Mouse (Mus musculus): ENCODE measurements around the gene Ptprr. TPM values are rescaled to one million over a fixed set of nuclear protein-coding genes. Genes with fewer than 3 reads are reported as not detected.

Gene Ptprr
- polyA plus RNA-seq, 1 experiment from 2014 or later = 0.45 TPM

DNA sequence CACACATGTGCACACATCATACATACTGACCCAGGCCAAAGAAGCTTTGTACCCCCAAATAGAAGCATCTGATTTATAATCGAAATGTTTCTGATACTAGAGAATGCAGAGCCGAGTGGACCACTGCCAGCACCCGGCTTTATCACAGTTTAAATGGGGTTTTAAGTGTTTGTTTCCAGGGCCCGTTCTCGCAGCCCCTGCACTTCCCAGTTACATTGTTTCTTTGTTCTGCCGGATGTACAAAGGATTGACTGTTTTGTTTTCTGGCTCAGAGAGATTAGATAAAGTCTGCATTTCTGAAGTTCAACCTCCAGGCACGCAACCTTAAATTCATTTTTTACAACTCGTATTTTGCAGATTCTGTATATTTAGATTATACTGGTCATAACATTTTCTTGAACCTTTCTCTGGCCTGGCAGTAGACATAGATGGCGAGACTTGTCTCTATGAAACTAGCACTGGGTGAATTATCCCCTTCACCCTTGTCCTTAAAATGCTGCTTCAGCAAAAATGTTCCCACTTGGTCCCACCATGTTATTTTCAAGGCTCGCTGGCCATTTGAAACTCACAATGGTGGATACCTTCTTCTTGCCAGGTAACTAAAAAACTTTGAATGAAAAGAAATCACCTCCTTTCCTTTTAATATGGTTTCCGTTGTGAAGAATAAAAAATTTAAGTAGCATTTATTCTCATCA lies 292.6 kb downstream of the Ptprr start:
- no peak overlapping the region; the same call in 1 of the 2 replicates for H3K27ac ChIP-seq (ENCODE audit: low read length)
- peak; percentile 43; the same call in 1 of the 2 replicates for ATAC-seq (ENCODE audit: low read depth)
- WGBS = 16% methylated on average over 11 of the region's 11 CpGs

DNA sequence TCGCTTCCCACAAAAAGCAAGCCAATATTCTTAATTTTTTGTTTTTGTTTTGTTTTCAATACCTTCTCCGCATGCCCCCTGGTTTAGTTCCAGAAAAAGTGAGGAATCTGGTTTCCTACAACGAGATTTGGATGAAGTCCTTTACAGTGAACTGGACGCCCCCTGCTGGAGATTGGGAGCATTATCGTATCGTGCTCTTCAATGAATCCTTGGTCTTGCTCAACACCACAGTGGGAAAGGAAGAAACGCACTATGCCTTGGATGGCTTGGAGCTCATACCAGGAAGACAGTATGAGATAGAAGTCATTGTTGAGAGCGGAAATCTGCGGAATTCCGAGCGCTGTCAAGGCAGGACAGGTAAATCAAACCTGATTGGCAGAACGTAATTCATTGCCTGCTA lies 301.2 kb downstream of the Ptprr start:
- Histone ChIP-seq H3K4me2 (ENCODE audit: low read depth, low read length) (peak overlapping the region; percentile 44; the same call in 1 of the 2 replicates), H3K4me3 (ENCODE audit: low read length) (no peak overlapping the region), H3K27me3 (ENCODE audit: control insufficient read depth, insufficient read depth, low read depth, low read length) (no peaks in the 10 kb centered on the region), H3K4me1 (replicated peaks; ENCODE audit: control insufficient read depth, insufficient read depth, low read length) (no peaks in the 10 kb centered on the region), H3K36me3 (ENCODE audit: control insufficient read depth, insufficient read depth, low read length) (no peaks in the 10 kb centered on the region), H3K27ac (ENCODE audit: low read length) (no peak overlapping the region), H3K9me3 (ENCODE audit: control insufficient read depth, low read length) (no peaks in the 10 kb centered on the region), H3K9ac (ENCODE audit: low read length) (no peak overlapping the region)
- WGBS = 18% methylated on average over 12 of the region's 12 CpGs
- peak; percentile 60; the same call in 1 of the 2 replicates for ATAC-seq (ENCODE audit: low read depth)

More for the DNA sequence above, 292.6 kb downstream of the Ptprr start:
- no peaks in the 10 kb centered on the region for H3K27me3 ChIP-seq (ENCODE audit: control insufficient read depth, insufficient read depth, low read depth, low read length)
- H3K4me3 ChIP-seq (ENCODE audit: low read length) = no peak overlapping the region
- no peaks in the 10 kb centered on the region for H3K9me3 ChIP-seq (ENCODE audit: control insufficient read depth, low read length)
- H3K9ac ChIP-seq (ENCODE audit: low read length) = no peak overlapping the region
- no peaks in the 10 kb centered on the region for H3K36me3 ChIP-seq (ENCODE audit: control insufficient read depth, insufficient read depth, low read length)
- no peaks in the 10 kb centered on the region; the same call in 1 of the 2 replicates for H3K4me1 ChIP-seq (replicated peaks; ENCODE audit: control insufficient read depth, insufficient read depth, low read length)
- H3K4me2 ChIP-seq (ENCODE audit: low read depth, low read length) = 0 out of 2 replicates have a peak overlapping the region, but pooled peaks have one; percentile 12

Other genes starting within 250 kb of the Ptprr start
- 128 and 141 TPM in 2 replicates for gene Tspan8, start 201.4 kb upstream of the Ptprr start, polyA plus RNA-seq (2015; fragmentation: Nextera tagmentation; extraction: Ambion mirVana)
- not detected in 2 replicates for gene 4933416C03Rik, start 95.7 kb downstream of the Ptprr start, polyA plus RNA-seq (2015; fragmentation: Nextera tagmentation; extraction: Ambion mirVana)

Measured in lung, embryonic 16.5 days (tissue).